Mouse (Mus musculus): ENCODE data around the gene Olfr1185-ps1.
"Not testable (repeated sequence)": the region's sequence is repeated elsewhere in the genome, so short reads cannot be mapped to it uniquely, and the experiment has no call there.

Olfr1185-ps1 gene

GRCm38 (mm10) chr2:88493020-88493419, at the start of gene Olfr1185-ps1:
Gene Olfr1185-ps1, plus strand, starts transcription at chr2:88493320.
- no peak for DNase-seq

- no peak for DNase-seq
These were observed 44.1 kb upstream of the Olfr1185-ps1 start, which contains the start of gene Gm13757 for GRCm38 (mm10) chr2:88449031-88449430. Gene Gm13757, minus strand, starts transcription at chr2:88449131.

- not testable (repeated sequence) for DNase-seq
These were observed 38.6 kb upstream of the Olfr1185-ps1 start, which contains the start of gene Olfr1183 for GRCm38 (mm10) chr2:88454567-88454966. Gene Olfr1183, plus strand, starts transcription at chr2:88454867.

GRCm38 (mm10) chr2:88483298-88483697, 9.8 kb upstream of the Olfr1185-ps1 start, which contains the start of gene Olfr1184:
Gene Olfr1184, plus strand, starts transcription at chr2:88483598.
- no peak for DNase-seq

GRCm38 (mm10) chr2:88518251-88518650, 25.1 kb downstream of the Olfr1185-ps1 start, which contains the start of gene Olfr1186:
Gene Olfr1186, plus strand, starts transcription at chr2:88518551.
- no peak for DNase-seq

- DNase-seq: no peak
These were observed 32.6 kb downstream of the Olfr1185-ps1 start for GRCm38 (mm10) chr2:88525720-88526119.
